ENCODE assay signal across 9 mouse cellular contexts in the genomic region with DNA sequence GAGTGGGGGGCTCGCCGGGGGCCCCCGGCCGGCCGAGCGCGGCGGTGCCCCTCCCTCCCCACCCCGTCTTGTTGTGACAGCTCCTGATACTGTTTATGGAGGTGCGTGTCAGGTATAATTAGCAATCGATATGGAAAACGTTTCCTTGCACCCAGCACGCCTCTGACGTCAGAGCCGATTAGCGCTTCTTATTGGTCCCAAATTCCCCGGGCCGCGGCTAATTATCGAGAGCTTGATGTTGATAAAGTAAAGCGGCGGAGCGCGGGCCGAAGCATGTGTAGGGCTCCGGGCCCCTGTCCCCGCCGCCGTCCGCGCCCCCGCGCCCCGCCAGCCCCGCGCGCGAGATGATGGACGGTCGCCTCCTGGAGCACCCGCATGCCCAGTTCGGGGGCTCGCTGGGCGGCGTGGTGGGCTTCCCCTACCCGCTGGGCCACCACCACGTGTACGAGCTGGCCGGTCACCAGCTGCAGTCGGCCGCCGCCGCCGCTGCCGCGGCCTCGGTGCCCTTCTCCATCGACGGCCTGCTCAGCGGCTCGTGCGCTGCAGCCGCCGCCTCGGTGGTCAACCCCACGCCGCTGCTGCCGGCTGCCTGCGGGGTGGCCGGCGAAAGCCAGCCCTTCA. TPM values are rescaled to one million over a fixed set of nuclear protein-coding genes. Genes with fewer than 3 reads are reported as not detected.
DNase-seq lines count a peak whose midpoint lies in the region; ATAC-seq and TF ChIP-seq lines count a peak whose summit lies in the region.
"Had no signal": no experiment of that assay in that cellular context is flagged by ENCODE, and none has a peak within 500 bp of the region (broad histone marks: within the 10 kb centered on the region; RNA-seq: fewer than 3 reads in every experiment).

No protein-coding gene starts in this region.

- TF ChIP-seq CTCF in stomach, postnatal 0 days (IDR thresholded peaks at IDR 0.05; ENCODE audit: low read depth): no peak
- no peak for TF ChIP-seq CTCF in thymus, adult 2 months (IDR thresholded peaks at IDR 0.05; ENCODE audit: borderline replicate concordance, control insufficient read depth, extremely low read depth, insufficient read depth, low read length, poor library complexity)

- H3K4me1 ChIP-seq in neural tube, embryonic 11.5 days (ENCODE audit: control insufficient read depth, insufficient read depth, low read length): 0 out of 2 replicates have a peak, but pooled peaks cover 2% of the 10 kb centered on the region
- H3K4me1 ChIP-seq in embryonic facial prominence, embryonic 13.5 days: peaks cover 21% of the 10 kb centered on the region
- peaks cover 16% of the 10 kb centered on the region; the same call in 1 of the 2 replicates for H3K4me1 ChIP-seq in limb, embryonic 12.5 days (replicated peaks)
- H3K4me1 ChIP-seq in stomach, postnatal 0 days (replicated peaks; ENCODE audit: control insufficient read depth, insufficient read depth): no peaks in the 10 kb centered on the region
- no peaks in the 10 kb centered on the region for H3K4me1 ChIP-seq in thymus, adult 2 months (replicated peaks; ENCODE audit: control insufficient read depth, insufficient read depth, low read length)

- no peaks in the 10 kb centered on the region for H3K9me3 ChIP-seq in neural tube, embryonic 11.5 days (ENCODE audit: control insufficient read depth, low read length)
- no peaks in the 10 kb centered on the region for H3K9me3 ChIP-seq in embryonic facial prominence, embryonic 13.5 days
- H3K9me3 ChIP-seq in limb, embryonic 12.5 days: no peaks in the 10 kb centered on the region
- H3K9me3 ChIP-seq in stomach, postnatal 0 days (ENCODE audit: control insufficient read depth, low read length): no peaks in the 10 kb centered on the region

- H3K9ac ChIP-seq in neural tube, embryonic 11.5 days (ENCODE audit: low read length): peak overlapping the region; percentile 75
- 0 out of 2 replicates have a peak overlapping the region, but pooled peaks have one; percentile 40 for H3K9ac ChIP-seq in embryonic facial prominence, embryonic 13.5 days
- H3K9ac ChIP-seq in limb, embryonic 12.5 days (replicated peaks): no peak overlapping the region
- no peak overlapping the region for H3K9ac ChIP-seq in stomach, postnatal 0 days (ENCODE audit: low read length)

- ATAC-seq in neural tube, embryonic 11.5 days (ENCODE audit: insufficient read depth, low FRiP score, low TSS enrichment): 0 out of 2 replicates have a peak, but pooled peaks have one; percentile 29
- no peak for ATAC-seq in embryonic facial prominence, embryonic 13.5 days (ENCODE audit: insufficient number of reproducible peaks, insufficient read depth, low FRiP score, low TSS enrichment, low read depth)
- ATAC-seq in limb, embryonic 12.5 days (ENCODE audit: insufficient number of reproducible peaks, insufficient read depth, low FRiP score, low TSS enrichment, low read depth): no peak
- ATAC-seq in stomach, postnatal 0 days (ENCODE audit: low FRiP score, low TSS enrichment): no peak

- peak; percentile 77 for DNase-seq in neural tube, embryonic 11.5 days (ENCODE audit: low spot score)
- no peak for DNase-seq in neural tube, embryonic 10.5 days (ENCODE audit: extremely low spot score, low spot score)
- DNase-seq in stomach, postnatal 0 days (ENCODE audit: low spot score): no peak
- no peak for DNase-seq in thymus, adult 2 months
- no peak for DNase-seq in gastrocnemius, postnatal 4 days (ENCODE audit: low spot score in 2 of 2)
- DNase-seq in lung, adult 18-20 months: no peak

- no peaks in the 10 kb centered on the region for H3K36me3 ChIP-seq in neural tube, embryonic 11.5 days (ENCODE audit: control insufficient read depth, insufficient read depth, low read length)
- no peaks in the 10 kb centered on the region for H3K36me3 ChIP-seq in embryonic facial prominence, embryonic 13.5 days
- H3K36me3 ChIP-seq in limb, embryonic 12.5 days: no peaks in the 10 kb centered on the region
- no peaks in the 10 kb centered on the region for H3K36me3 ChIP-seq in stomach, postnatal 0 days (ENCODE audit: control insufficient read depth, insufficient read depth, low read length)
- no peaks in the 10 kb centered on the region for H3K36me3 ChIP-seq in thymus, adult 2 months (ENCODE audit: control insufficient read depth, insufficient read depth, low read length)

- no peak for TF ChIP-seq POLR2A in thymus, adult 2 months (IDR thresholded peaks at IDR 0.05; ENCODE audit: control insufficient read depth, extremely low read depth, insufficient read depth, low read length, poor library complexity)

- no peak for TF ChIP-seq EP300 in stomach, postnatal 0 days (optimal IDR thresholded peaks at IDR 0.05)

- H3K27ac ChIP-seq in neural tube, embryonic 11.5 days (ENCODE audit: low read depth, low read length): peak overlapping the region; percentile 86
- no peak overlapping the region for H3K27ac ChIP-seq in embryonic facial prominence, embryonic 13.5 days
- no peak overlapping the region for H3K27ac ChIP-seq in limb, embryonic 12.5 days
- H3K27ac ChIP-seq in stomach, postnatal 0 days (replicated peaks): no peak overlapping the region
- no peak overlapping the region for H3K27ac ChIP-seq in thymus, adult 2 months (ENCODE audit: control insufficient read depth, insufficient read depth, low read length)

- peak overlapping the region; percentile 53 for H3K4me3 ChIP-seq in neural tube, embryonic 11.5 days (ENCODE audit: low read depth, low read length)
- peak overlapping the region; percentile 24 for H3K4me3 ChIP-seq in embryonic facial prominence, embryonic 13.5 days
- peak overlapping the region; percentile 16 for H3K4me3 ChIP-seq in limb, embryonic 12.5 days (replicated peaks)
- H3K4me3 ChIP-seq in stomach, postnatal 0 days (ENCODE audit: low read depth, low read length): peak overlapping the region; percentile 19; the same call in 1 of the 2 replicates
- no peak overlapping the region for H3K4me3 ChIP-seq in thymus, adult 2 months (ENCODE audit: control insufficient read depth, insufficient read depth, low read length)

- peak overlapping the region; percentile 37 for H3K4me2 ChIP-seq in neural tube, embryonic 11.5 days (ENCODE audit: low read depth)
- H3K4me2 ChIP-seq in embryonic facial prominence, embryonic 13.5 days: peak overlapping the region; percentile 36; the same call in 1 of the 2 replicates
- peak overlapping the region; percentile 35 for H3K4me2 ChIP-seq in limb, embryonic 12.5 days
- peak overlapping the region; percentile 8; the same call in 1 of the 2 replicates for H3K4me2 ChIP-seq in stomach, postnatal 0 days (replicated peaks; ENCODE audit: low read depth)

- under 1% methylated on average over 45 of the region's 71 CpGs for WGBS in neural tube, embryonic 11.5 days
- under 1% methylated on average over 71 of the region's 71 CpGs for WGBS in embryonic facial prominence, embryonic 13.5 days
- WGBS in limb, embryonic 12.5 days: 1% methylated on average over 62 of the region's 71 CpGs
- WGBS in stomach, postnatal 0 days: 2% methylated on average over 52 of the region's 71 CpGs
- WGBS in thymus, adult 2 months: 3% methylated on average over 71 of the region's 71 CpGs

- peaks cover 93% of the 10 kb centered on the region for H3K27me3 ChIP-seq in neural tube, embryonic 11.5 days (ENCODE audit: control insufficient read depth, insufficient read depth, low read length)
- H3K27me3 ChIP-seq in embryonic facial prominence, embryonic 13.5 days: peaks cover 98% of the 10 kb centered on the region
- H3K27me3 ChIP-seq in limb, embryonic 12.5 days: peaks cover 98% of the 10 kb centered on the region
- peaks cover 43% of the 10 kb centered on the region for H3K27me3 ChIP-seq in stomach, postnatal 0 days (ENCODE audit: control insufficient read depth, insufficient read depth, low read length)
- peaks cover 51% of the 10 kb centered on the region for H3K27me3 ChIP-seq in thymus, adult 2 months (ENCODE audit: control insufficient read depth, insufficient read depth, low read length)

RNA-seq across cellular contexts. Expression of a gene that starts 0.5 kb away (rescaled TPM):
- 44.9 and 45.2 TPM in 2 replicates for polyA plus RNA-seq in neural tube, embryonic 11.5 days (2014; fragmentation: Nextera tagmentation; extraction: Ambion mirVana)
- 2.3 and 4.4 TPM in 2 replicates for polyA plus RNA-seq in embryonic facial prominence, embryonic 13.5 days (2015; fragmentation: Nextera tagmentation; extraction: Ambion mirVana)
- 0.11 and 0.23 TPM in 2 replicates for polyA plus RNA-seq in limb, embryonic 12.5 days (2016; fragmentation: Nextera tagmentation; extraction: Ambion mirVana)
- not detected in 2 replicates for polyA plus RNA-seq in stomach, postnatal 0 days (2015; fragmentation: Nextera tagmentation; extraction: Ambion mirVana)
- 0.24 and 0.26 TPM in 2 replicates for polyA plus RNA-seq in thymus, adult 2 months (2012; rRNA removed)
- not detected for total RNA-seq in gastrocnemius, postnatal 4 days (2021)
- polyA plus RNA-seq: large intestine, adult 2 months had no signal

RNA-seq across cellular contexts. Expression of a gene that starts 59.4 kb away (rescaled TPM):
- polyA plus RNA-seq in neural tube, embryonic 11.5 days (2014; fragmentation: Nextera tagmentation; extraction: Ambion mirVana): 5.4 and 7.9 TPM in 2 replicates
- polyA plus RNA-seq in embryonic facial prominence, embryonic 13.5 days (2015; fragmentation: Nextera tagmentation; extraction: Ambion mirVana): 10.5 and 12.2 TPM in 2 replicates
- 8.1 and 10.9 TPM in 2 replicates for polyA plus RNA-seq in limb, embryonic 12.5 days (2016; fragmentation: Nextera tagmentation; extraction: Ambion mirVana)
- 5.3 and 6.7 TPM in 2 replicates for polyA plus RNA-seq in stomach, postnatal 0 days (2015; fragmentation: Nextera tagmentation; extraction: Ambion mirVana)
- polyA plus RNA-seq in thymus, adult 2 months (2012; rRNA removed): 15.5 and 15.9 TPM in 2 replicates
- total RNA-seq in gastrocnemius, postnatal 4 days (2021): 10 to 100 TPM; 13.6 to 13.7 TPM

Comparison
In these comparisons a context has a peak if more than half of its experiments do, and no peak if none do; other contexts are left out.
1. H3K9ac ChIP-seq: peak in neural tube, embryonic 11.5 days (single experiment) and embryonic facial prominence, embryonic 13.5 days (single experiment); none in limb, embryonic 12.5 days (single experiment) and stomach, postnatal 0 days (single experiment).
2. Peak in every context shown above with its lines, with median percentiles within 50 percentile points of each other: H3K4me2 ChIP-seq.